Mouse (Mus musculus) neural tube, embryonic 11.5 days (tissue): ENCODE measurements at regions not wholly inside any gene's neighbourhood (a gene's known extent, or its start where the extent isn't known, plus 50 kb on each side); places are given as distances from the start of the nearest gene placed in this dataset.

ENCODE experiments used
- ATAC-seq: fragments of 200-750 bp; cut with Nextera tagmentation; 2 replicates; pipeline ENCODE4 v1.8.0; 2017; ENCODE audit warnings: moderate number of reproducible peaks, mild to moderate bottlenecking, moderate TSS enrichment, moderate library complexity; ENCODE audit not compliant: insufficient read depth, low FRiP score, low TSS enrichment
- DNase-seq: peaks from one replicate; pipeline ENCODE4 v3.0.0-alpha.2; 2015; ENCODE audit warnings: low spot score
- H3K27ac ChIP-seq: fragments of 300-500 bp; sonication (generic); 2 replicates; pipeline ENCODE4 v1.5.1; 2014; ENCODE audit warnings: low read depth, mild to moderate bottlenecking, low read length
- H3K27me3 ChIP-seq: fragments of 300-500 bp; sonication (generic); 2 replicates; pipeline ENCODE4 v1.6.1; 2014; ENCODE audit warnings: mild to moderate bottlenecking, low read length, mixed read lengths; ENCODE audit not compliant: control insufficient read depth, insufficient read depth
- H3K36me3 ChIP-seq: fragments of 300-500 bp; sonication (generic); 2 replicates; pipeline ENCODE4 v1.6.1; 2014; ENCODE audit warnings: mild to moderate bottlenecking, low read length, moderate library complexity, mixed read lengths; ENCODE audit not compliant: control insufficient read depth, insufficient read depth
- H3K4me1 ChIP-seq: fragments of 300-500 bp; sonication (generic); 2 replicates; pipeline ENCODE4 v1.6.1; 2014; ENCODE audit warnings: low read length, mixed read lengths; ENCODE audit not compliant: control insufficient read depth, insufficient read depth
- H3K4me2 ChIP-seq: fragments of 300-500 bp; sonication (generic); 2 replicates; pipeline ENCODE4 v1.6.1; 2014; ENCODE audit warnings: low read depth, mild to moderate bottlenecking, moderate library complexity
- H3K4me3 ChIP-seq: fragments of 300-500 bp; sonication (generic); 2 replicates; pipeline ENCODE4 v1.5.1; 2014; ENCODE audit warnings: low read depth, low read length
- H3K9ac ChIP-seq: fragments of 300-500 bp; sonication (generic); 2 replicates; pipeline ENCODE4 v1.6.1; 2014; ENCODE audit warnings: mild to moderate bottlenecking, low read length
- H3K9me3 ChIP-seq: fragments of 300-500 bp; sonication (generic); 2 replicates; pipeline ENCODE4 v1.6.1; 2016; ENCODE audit warnings: low read length; ENCODE audit not compliant: control insufficient read depth
- WGBS: fragments of 180-500 bp; shearing (Covaris S2); extraction: QIAGEN DNeasy Blood & Tissue Kit; methylation state at CpG from one replicate; pipeline ENCODE4 v1.1.7; 2014; 5-methylcytosine and 5-hydroxymethylcytosine counted together

DNA sequence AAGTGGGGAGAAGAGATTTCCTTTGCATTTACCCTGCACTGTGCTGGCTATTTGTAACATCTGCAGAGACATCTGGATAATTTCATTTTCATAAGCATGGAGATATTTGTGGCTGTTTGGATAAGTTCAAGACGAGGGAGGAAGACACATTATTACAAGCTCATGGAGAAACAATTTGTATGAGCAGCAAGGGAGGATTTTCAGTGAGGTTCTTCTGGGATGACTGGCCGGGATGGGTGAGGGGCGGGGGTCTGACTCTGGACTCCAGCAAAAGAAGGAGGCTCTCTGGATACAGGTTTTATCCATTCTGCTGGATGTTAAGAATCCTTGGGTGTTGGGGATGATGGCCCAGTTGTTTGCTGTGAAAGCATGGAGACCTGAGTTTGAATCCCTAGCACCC, 246.5 kb upstream of the 9630041A04Rik start:
- Histone ChIP-seq H3K9me3 (no peaks in the 10 kb centered on the region), H3K9ac (no peak overlapping the region), H3K4me1 (no peaks in the 10 kb centered on the region), H3K4me2 (no peak overlapping the region), H3K27ac (no peak overlapping the region), H3K4me3 (no peak overlapping the region), H3K36me3 (no peaks in the 10 kb centered on the region), H3K27me3 (no peaks in the 10 kb centered on the region)
- no peak for DNase-seq
- no peak for ATAC-seq
- WGBS: 86% methylated on average over 3 of the region's 3 CpGs

- Histone ChIP-seq H3K9ac (no peak overlapping the region), H3K4me2 (no peak overlapping the region), H3K36me3 (no peaks in the 10 kb centered on the region), H3K4me3 (no peak overlapping the region), H3K27me3 (no peaks in the 10 kb centered on the region), H3K4me1 (no peaks in the 10 kb centered on the region), H3K27ac (no peak overlapping the region), H3K9me3 (no peaks in the 10 kb centered on the region)
- ATAC-seq (no peak), DNase-seq (no peak)
- 75% methylated on average over 3 of the region's 3 CpGs for WGBS
Observed at GRCm38 (mm10) chr9:101613933-101614332, 247.7 kb upstream of the 9630041A04Rik start.

DNA sequence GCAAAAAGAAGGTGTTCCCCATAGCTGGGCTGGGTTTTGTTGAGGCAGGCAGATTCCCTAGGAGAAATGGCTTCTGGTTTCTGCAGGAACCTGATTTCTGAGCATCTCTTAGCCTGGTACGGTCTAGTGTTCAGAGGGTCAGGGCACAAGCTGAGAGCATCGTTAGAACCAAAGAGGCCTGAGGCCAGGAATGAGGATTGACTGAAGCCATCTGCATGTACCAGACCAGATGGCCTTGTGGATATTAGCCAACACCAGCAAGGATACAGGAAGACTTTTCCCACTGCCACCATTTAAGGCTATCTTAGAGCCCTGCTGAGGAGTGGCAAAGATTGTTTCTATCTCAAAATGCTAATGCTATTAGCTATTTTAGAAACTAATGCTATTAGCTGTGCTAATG, 248.2 kb upstream of the 9630041A04Rik start:
- H3K4me1 ChIP-seq: no peaks in the 10 kb centered on the region
- H3K4me3 ChIP-seq: no peak overlapping the region
- no peak for ATAC-seq
- no peak overlapping the region for H3K27ac ChIP-seq
- no peaks in the 10 kb centered on the region for H3K9me3 ChIP-seq
- no peaks in the 10 kb centered on the region for H3K36me3 ChIP-seq
- no peaks in the 10 kb centered on the region for H3K27me3 ChIP-seq
- WGBS: 96% methylated on average over 2 of the region's 2 CpGs
- DNase-seq: no peak
- H3K9ac ChIP-seq: no peak overlapping the region
- H3K4me2 ChIP-seq: no peak overlapping the region

GRCm38 (mm10) chr9:101612971-101613370, 248.7 kb upstream of the 9630041A04Rik start:
- Histone ChIP-seq H3K4me1 (no peaks in the 10 kb centered on the region), H3K27ac (no peak overlapping the region), H3K9ac (no peak overlapping the region), H3K4me3 (no peak overlapping the region), H3K27me3 (no peaks in the 10 kb centered on the region), H3K36me3 (no peaks in the 10 kb centered on the region), H3K4me2 (no peak overlapping the region), H3K9me3 (no peaks in the 10 kb centered on the region)
- WGBS: 83% methylated on average over 5 of the region's 5 CpGs
- no peak for ATAC-seq
- DNase-seq: no peak

DNA sequence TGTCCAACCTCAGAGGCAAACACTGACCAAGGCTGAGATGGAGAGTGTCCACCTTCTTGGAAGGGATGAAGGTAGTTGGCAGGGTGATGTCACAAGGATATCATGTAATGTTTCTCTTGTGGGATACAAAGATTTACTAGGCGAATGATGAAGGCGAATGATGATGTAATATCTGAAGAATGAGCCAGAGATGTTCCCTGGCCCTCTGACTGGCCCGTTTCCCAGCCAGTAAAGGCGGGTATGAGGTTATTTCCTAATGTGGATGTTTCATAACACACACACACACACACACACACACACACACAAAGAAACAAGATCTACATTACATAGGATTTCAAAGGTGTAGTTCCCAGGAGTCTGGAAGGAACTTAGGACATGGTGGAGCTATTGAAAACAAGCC, 249.1 kb upstream of the 9630041A04Rik start:
- Histone ChIP-seq H3K27me3 (no peaks in the 10 kb centered on the region), H3K4me3 (no peak overlapping the region), H3K27ac (no peak overlapping the region), H3K4me1 (no peaks in the 10 kb centered on the region), H3K9ac (no peak overlapping the region), H3K36me3 (no peaks in the 10 kb centered on the region), H3K9me3 (no peaks in the 10 kb centered on the region), H3K4me2 (no peak overlapping the region)
- DNase-seq (no peak), ATAC-seq (no peak)
- 94% methylated on average over 4 of the region's 4 CpGs for WGBS

- Histone ChIP-seq H3K9me3 (no peaks in the 10 kb centered on the region), H3K4me2 (no peak overlapping the region), H3K4me1 (no peaks in the 10 kb centered on the region), H3K27me3 (no peaks in the 10 kb centered on the region), H3K4me3 (no peak overlapping the region), H3K27ac (no peak overlapping the region), H3K9ac (no peak overlapping the region), H3K36me3 (no peaks in the 10 kb centered on the region)
- WGBS: 27% methylated on average over 3 of the region's 3 CpGs
- DNase-seq: peak; percentile 53
- no peak for ATAC-seq
Observed at GRCm38 (mm10) chr9:101611481-101611880, 250.2 kb upstream of the 9630041A04Rik start.

DNA sequence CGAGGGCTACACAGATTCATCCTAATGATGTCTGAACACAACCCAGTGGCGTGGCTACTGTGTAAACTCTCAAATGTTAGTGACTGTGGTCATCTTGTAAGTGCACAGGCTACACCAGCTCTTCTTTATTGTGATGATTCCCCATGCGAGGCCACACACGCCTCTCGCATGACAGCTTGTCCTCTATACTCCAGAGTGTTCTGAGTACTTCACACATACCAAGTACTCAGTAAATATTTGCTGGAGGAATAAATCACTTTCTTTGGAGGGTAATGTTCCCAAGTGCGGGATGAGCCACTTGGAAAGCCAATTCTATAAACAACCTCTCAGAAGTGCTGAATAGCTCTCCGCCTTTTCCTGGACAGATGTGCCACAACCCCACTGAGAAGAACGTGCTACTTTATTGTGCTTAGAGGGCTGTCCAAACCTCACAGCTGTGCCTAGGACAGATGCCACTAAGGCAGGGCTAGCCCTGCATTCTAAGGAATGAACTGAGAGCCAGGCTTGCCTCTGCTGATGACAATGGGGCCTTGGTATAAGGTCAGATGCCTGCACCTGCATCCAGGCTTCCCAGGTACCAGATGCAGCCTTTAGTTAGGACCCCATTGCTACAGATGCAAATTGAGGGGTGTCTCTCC, 250.7 kb upstream of the 9630041A04Rik start:
- Histone ChIP-seq H3K4me3 (no peak overlapping the region), H3K36me3 (no peaks in the 10 kb centered on the region), H3K9ac (no peak overlapping the region), H3K4me2 (no peak overlapping the region), H3K27ac (no peak overlapping the region), H3K27me3 (no peaks in the 10 kb centered on the region), H3K4me1 (no peaks in the 10 kb centered on the region), H3K9me3 (no peaks in the 10 kb centered on the region)
- DNase-seq (no peak), ATAC-seq (no peak)
- WGBS: 55% methylated on average over 8 of the region's 8 CpGs

DNA sequence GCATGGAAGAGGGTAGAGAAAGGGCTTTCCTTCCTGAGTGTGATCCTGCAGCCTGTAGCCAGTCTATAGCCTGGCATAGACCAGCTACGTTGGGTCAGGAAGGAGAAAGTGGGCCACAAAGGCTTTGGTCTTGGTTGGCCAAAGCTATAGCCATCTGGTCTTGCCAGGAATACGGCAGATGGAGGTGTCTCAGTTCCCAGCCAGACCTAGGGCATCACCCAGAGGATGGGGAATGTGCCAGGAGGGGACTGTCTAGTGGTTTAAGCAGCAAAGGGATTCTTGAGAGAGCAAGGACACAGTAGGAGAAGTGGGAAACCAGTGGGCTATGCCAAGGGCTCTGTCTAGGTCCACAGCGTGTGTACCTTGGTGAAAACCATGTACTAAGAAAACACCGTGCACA, 251.3 kb upstream of the 9630041A04Rik start:
- ATAC-seq: no peak
- Histone ChIP-seq H3K9me3 (no peaks in the 10 kb centered on the region), H3K9ac (no peak overlapping the region), H3K4me2 (no peak overlapping the region), H3K36me3 (no peaks in the 10 kb centered on the region), H3K27ac (no peak overlapping the region), H3K4me3 (no peak overlapping the region), H3K4me1 (no peaks in the 10 kb centered on the region), H3K27me3 (no peaks in the 10 kb centered on the region)
- DNase-seq: no peak
- 71% methylated on average over 4 of the region's 4 CpGs for WGBS

GRCm38 (mm10) chr9:101602799-101603198, 258.8 kb upstream of the 9630041A04Rik start:
- Histone ChIP-seq H3K9ac (no peak overlapping the region), H3K27ac (no peak overlapping the region), H3K4me2 (no peak overlapping the region), H3K9me3 (no peaks in the 10 kb centered on the region), H3K36me3 (no peaks in the 10 kb centered on the region), H3K4me1 (no peaks in the 10 kb centered on the region), H3K4me3 (no peak overlapping the region), H3K27me3 (no peaks in the 10 kb centered on the region)
- 25% methylated on average over 6 of the region's 6 CpGs for WGBS
- ATAC-seq (no peak), DNase-seq (no peak)
